Mouse (Mus musculus): Measurements from ENCODE around the gene Mup5.
"Not testable (repeated sequence)": the region's sequence is repeated elsewhere in the genome, so short reads cannot be mapped to it uniquely, and the experiment has no call there.

The Mup5 gene

DNA sequence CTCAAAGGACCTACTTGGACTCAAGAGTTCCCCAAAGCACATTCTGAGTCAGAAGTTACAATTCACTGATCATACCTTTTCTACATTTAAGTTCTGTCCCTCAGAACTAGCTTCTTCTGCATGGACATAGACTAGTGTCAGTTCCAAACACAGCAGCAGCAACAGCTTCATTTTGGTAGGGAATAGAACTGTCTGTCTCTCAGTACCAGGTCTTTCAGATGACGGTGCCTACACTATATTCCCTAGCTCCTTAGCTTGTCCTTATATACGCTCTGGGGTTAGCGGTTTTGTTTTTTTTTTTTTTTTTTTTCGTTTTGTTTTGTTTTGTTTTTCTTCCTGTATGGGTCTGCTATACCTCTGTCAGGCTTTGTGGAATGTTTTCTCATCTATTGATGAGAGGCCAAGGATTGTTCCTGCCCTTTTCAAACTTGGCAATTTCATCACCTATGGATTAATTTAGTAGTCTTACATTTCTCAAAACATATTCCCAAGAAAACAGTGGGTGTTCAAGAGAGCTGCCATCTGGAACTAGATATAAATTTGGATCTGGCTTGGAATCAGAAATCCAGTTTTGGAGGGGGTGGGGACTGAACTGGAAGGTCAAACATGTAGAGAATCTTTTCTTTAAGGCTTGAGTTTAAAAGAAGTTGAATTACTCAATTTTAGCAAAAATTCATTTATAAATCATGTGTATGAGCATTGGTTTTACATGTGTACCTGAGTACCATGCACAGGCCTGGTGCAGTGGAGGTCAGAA is at the start of gene Mup5:
Gene Mup5, minus strand, starts transcription at position 282 of the 757 bp plus-strand sequence.
- peak; percentile 47 for DNase-seq

DNA sequence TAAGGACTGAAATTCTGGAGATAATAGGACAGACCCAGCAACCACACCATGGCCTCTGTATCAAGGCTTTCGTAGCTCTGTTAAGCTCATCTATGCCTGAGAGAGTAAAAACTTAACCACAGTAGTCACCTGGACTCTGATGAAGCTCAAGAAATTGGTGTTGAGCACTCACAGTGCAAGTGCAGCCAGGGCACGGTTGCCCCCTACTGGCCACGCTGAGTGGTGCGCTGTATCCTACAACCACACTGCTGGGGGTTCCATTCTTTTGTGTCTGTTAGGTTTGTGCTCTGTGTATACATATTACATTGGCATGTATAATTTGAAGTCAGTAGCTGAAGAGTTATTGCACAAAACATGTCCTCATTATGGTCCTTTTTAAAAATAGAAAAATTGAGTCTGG is 23.1 kb upstream of the Mup5 start:
- peak; percentile 5 for DNase-seq

DNA sequence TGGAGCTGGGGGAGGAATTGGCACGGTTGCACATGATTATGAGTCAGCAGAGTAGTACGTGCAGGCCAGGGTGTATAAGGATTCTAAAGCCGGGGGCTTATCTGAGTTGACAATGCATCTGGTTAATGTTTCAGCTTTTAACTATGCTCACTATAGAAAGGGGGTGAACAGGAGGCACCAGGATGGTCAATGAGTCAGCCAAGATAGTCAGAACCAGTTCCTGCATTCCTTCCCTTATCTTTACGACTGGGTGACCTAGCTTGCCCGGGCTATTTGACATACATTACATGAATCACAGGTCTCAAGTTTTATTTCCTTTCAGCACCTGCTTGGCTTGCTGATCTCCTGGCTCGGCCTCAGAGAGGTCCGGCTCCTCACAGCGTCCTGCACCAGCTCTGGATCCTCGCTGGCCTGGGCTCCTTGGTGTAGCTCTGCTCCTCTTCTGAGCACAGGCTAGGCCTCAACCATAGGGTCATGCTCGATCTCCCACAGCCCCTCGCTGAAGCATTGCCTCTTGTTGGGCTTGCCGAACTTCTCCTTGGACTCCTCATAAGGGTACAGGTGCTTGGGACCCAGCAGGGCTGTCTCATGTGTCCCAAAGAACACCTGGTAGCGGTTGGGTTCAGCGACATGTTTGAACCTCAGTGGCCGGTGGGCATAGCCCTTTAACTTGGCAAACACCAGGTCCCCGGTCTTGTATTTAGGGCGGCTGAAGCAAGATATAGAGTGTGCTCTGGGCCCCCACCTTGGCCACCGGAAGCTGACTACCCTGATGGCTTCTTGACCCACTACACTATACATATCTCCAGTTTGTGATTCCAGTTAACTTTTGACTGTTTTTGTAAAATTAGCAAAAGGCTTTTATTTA is 21.0 kb upstream of the Mup5 start:
- no peak for DNase-seq

DNA sequence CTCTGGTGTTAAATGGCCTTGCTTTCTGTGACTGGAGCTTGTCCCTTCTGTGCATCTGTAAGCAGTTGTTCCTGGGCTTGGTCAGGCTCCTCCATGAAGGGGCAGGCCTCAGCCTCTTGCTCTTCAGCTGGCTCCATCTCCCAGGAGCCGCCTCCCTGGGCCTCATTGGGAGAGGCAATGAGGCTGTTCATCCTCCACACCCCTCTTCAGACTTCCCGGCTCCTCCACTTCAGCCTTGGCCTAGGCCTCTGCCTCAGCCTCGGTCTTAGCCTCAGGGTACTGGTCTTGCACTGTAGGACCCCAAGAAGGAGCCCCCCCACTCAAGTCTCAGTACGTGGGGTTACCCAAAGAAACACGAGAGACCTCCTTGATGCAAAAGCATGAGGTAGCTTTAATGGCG is 20.3 kb upstream of the Mup5 start:
- DNase-seq, result no peak

DNA sequence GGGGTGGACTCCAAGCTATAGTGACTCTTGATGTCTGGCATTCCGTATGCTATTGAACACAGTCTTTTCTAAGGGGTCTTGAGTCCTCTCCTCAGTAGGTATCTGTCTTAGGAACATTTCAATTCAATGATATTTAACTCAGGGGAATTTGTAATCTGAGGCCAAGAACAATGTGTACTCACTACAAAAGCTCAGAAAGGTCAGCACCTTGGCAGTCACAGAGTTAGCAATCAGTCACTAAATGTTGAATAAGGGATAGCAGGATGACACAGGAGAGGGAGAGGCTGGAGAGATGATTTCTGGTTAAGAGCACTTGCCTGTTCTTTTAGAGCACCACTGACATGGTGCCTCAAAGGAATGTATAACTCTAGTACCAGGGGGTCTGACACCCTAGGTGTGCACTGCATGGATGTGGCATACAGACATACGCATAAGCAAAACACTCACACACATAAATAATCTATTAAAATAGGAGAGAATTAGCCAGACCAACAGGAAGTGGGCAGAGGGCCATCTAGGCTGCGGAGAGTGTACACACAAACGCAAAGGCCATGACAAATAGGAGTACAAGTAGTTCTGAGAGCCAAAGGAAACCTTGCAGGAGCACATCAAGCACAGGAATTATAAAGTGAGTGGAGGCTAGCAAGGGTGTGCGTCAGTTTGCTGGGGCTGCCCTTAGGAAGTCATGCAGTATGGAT is 9.9 kb upstream of the Mup5 start:
- DNase-seq, result no peak

DNA sequence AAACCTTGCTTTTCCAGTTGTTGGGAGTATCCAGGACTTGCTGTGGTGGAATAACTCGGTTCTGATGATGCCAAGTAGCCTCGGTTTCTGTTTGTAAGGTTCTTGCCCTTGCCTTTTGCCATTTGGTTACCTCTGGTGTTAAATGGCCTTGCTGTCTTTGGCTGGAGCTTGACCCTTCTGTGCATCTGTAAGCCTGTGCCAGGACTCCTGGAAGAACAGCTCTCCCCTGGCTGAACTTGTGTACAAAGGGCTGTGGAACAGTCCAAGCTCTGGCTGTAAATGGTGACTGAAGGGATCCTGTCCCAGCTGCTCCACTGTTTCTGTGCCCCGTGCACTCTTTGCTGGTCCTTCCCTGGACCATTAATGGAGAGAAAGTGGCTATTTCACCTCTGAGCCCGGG is 5.8 kb downstream of the Mup5 start:
- no peak for DNase-seq

DNA sequence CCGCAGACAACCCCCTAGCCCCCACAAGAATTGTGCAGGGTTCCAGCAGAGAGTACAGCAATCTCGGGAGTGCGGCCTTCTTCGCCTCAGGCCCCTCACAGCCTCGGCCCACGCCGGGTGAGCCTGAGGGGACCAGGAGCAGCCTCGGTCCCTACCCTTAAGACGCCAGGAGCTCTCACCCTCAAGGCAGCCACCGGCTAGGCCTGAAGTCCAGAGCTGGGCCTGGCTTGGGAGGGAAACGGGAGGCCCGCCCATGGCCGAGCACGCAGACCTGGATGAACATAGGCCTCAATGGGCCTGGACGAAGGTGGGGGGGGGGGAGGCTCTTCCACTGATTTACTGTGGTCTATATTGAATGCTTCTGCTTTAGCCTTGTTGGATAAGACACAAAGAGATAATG is 11.8 kb downstream of the Mup5 start:
- no peak for DNase-seq

DNA sequence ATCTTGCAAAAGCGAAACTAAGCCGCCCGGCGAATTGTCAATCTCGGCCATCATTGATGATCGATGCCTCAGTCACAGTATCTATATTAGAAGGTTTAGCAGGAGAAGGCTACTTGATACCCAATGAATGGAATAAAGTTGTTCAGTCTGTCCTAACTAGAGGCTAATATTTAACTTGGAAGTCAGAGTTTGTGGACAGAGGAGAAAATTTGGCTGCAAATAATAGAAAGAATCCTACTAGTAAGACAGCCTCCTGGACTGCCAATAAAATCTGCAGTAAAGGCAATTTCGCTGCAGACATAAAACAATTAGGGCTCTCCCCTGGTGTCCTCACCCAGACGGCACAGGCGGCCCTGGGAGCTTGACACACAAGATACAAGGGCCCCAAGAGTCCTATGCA is 12.5 kb downstream of the Mup5 start:
- DNase-seq, result not testable (repeated sequence)

DNA sequence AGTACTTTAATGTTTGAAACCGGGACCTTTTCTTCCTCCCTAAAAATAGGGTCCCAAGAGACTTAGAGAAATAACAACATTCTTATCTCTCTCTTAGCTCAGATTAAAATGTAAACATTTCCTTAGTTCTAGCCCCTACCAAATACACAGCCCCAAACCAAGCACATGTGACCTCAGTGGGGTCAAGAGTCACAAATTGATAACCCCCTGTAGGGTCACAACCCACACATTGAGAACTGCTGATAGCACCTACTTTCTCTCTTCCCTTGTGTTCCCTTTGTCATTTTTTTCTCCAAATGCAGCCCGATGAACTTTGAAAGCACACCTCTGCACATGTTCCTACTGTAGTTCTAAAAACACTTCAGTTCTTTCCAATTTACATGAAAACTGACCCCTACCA is 19.4 kb downstream of the Mup5 start:
- DNase-seq, result no peak

DNA sequence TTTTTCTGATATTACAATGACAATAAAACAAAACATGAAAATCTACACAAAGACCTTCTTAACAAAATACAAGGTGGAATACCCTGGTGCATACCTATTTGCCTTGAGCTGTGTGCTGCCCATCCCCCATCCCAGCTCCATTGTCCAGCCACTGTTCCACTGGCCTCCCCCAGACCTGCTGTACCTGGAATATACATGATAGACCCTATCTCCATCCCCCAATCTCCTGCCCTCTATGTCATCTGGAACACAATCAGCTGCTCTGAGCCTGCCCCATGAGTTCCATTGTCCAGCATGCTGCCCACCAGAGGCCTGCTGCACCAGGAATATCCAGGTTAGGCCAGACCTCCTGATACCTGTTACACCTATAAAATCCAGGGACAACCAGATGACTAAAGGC is 21.6 kb downstream of the Mup5 start:
- no peak for DNase-seq

DNA sequence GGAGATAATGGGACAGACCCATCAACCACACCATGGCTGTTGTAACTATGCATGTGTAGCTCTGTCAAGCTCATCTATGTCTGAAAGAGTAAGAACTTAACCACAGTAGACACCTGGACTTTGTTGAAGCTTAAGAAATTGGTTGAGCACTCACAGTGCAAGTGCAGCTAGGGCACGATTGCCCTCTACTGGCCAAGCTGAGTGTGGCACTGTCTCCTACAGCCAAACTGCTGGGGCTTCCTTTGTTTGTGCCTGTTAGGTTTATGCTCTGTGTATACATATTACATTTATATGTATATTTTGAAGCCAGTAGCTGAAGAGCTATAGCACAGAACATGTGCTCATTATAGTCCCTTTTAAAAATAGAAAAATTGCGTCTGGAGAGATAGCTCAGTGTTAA is 23.8 kb downstream of the Mup5 start:
- DNase-seq, result peak; percentile 48

DNA sequence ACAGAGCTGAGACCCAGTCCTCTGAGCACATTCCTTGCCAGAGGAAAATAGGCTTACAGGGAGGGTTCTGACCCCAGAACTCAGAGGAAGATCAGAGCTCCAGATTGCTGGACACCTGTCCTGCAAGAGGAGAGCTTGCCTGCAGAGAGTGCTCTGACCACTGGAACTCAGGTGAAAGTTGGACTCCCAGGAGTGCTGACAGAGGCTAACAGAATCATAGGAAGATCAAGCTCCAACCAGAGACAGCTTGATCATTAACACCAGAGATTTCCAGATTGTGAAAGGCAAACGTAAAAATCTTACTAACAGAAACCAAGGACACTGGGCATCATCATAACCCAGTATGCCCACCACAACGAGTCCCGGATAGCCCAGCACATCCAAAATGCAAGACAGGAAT is 26.1 kb downstream of the Mup5 start:
- not testable (repeated sequence) for DNase-seq

DNA sequence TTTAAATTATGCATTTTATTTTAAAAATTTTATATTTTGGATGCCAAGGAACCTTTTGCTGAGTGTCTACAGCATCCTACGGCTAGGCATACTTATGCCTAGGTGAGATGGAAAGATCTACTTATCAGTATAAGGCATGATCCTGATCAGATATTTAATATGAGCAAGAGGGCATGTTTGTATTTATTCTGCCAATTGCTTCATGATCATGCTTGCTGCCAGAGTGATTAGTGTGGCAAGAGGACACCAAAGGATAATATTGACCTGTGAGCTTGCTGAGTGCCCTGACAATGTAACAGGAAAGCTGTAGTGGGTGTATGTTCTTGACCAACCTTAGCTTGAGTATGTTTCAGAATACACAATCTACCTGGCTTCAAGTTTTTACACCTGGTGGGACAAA is 45.3 kb downstream of the Mup5 start:
- not testable (repeated sequence) for DNase-seq

DNA sequence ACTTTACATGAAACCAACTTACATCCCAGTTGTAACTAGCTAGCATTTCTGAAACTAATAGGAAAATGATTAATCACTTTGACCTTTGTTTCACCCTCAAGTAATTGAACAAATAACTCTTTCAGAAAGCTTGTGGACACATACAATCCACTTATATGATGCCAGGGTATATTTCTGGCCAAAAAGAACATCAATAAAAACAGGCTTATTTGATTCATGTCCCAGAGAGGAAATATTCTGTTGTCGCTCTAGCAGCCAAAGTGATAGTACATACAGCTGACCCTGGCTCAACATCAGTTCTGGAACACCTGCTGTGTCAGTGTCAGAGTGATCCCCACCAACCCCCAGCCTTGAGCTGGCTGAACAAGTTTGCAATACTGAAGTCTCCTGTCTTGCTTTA is 50.8 kb downstream of the Mup5 start:
- DNase-seq, result not testable (repeated sequence)

DNA sequence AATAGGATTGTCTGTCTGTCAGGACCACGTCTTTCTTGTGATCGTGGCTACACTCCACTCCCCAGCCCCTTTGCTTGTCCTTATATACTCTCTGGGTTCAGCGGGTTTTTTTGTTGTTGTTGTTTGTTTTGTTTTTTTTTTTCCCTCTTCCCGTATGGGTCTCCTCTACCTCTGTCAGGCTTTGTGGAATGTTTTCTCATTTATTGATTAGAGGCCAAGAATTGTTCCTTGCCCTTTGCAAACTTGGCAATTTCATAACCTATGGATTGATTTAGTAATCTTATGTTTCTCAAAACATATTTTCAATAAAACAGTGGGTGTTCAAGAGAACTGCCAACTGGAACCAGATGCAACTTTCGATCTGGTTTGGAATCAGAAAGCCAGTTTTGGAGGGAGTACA is 52.9 kb downstream of the Mup5 start, which contains the start of gene Mup19:
Gene Mup19, minus strand, starts transcription at position 101 of the 400 bp plus-strand sequence.
- DNase-seq, result not testable (repeated sequence)

Measured in right cerebral cortex, adult 18-20 months (tissue).